Mouse (Mus musculus) mouse trophoblast stem cell (cell line): ENCODE results near the gene Smurf1.

Experiments used
- in situ Hi-C, 2 experiments: fragments of 300-500 bp; cut with MseI, MboI; formaldehyde crosslinking; loops; 2 replicates in 1 of 2; 3 replicates in 1 of 2; pipeline ENCODE4 v1.15.1; 2025

Smurf1 gene

GRCm38 (mm10) chr5:144917172-144917571 lies 48.5 kb downstream of the Smurf1 start:
- in situ Hi-C loops: no loop called here

- in situ Hi-C loops: no loop called here
These were observed 49.8 kb downstream of the Smurf1 start for GRCm38 (mm10) chr5:144915828-144916227.

GRCm38 (mm10) chr5:144914433-144914906 lies 51.2 kb downstream of the Smurf1 start:
- in situ Hi-C loops: no loop called here

GRCm38 (mm10) chr5:144913923-144914322 lies 51.7 kb downstream of the Smurf1 start:
- in situ Hi-C loops: no loop called here

GRCm38 (mm10) chr5:144913361-144913760 lies 52.3 kb downstream of the Smurf1 start:
- in situ Hi-C loops: no loop called here

GRCm38 (mm10) chr5:144912519-144913310 lies 52.9 kb downstream of the Smurf1 start:
- in situ Hi-C loops: no loop called here

- in situ Hi-C loops: no loop called here
These were observed 56.1 kb downstream of the Smurf1 start for GRCm38 (mm10) chr5:144909521-144909920.

GRCm38 (mm10) chr5:144907591-144907990 lies 58.1 kb downstream of the Smurf1 start:
- in situ Hi-C loops: no loop called here

GRCm38 (mm10) chr5:144904356-144905134 lies 61.1 kb downstream of the Smurf1 start:
- in situ Hi-C loops: no loop called here

- in situ Hi-C loops: no loop called here
These were observed 63.9 kb downstream of the Smurf1 start for GRCm38 (mm10) chr5:144901791-144902190.

- in situ Hi-C loops: no loop called here
These were observed 64.6 kb downstream of the Smurf1 start for GRCm38 (mm10) chr5:144901035-144901434.

GRCm38 (mm10) chr5:144898448-144899052 lies 67.1 kb downstream of the Smurf1 start:
- in situ Hi-C loops: loop anchor here in 1 of 2 experiments (25.0 kb wide), 1 partner anchor 89 kb away; no protein-coding TSS in a partner anchor

- in situ Hi-C loops: loop anchor here in 1 of 2 experiments (25.0 kb wide), 1 partner anchor 89 kb away; no protein-coding TSS in a partner anchor
These were observed 67.8 kb downstream of the Smurf1 start for GRCm38 (mm10) chr5:144897881-144898280.

GRCm38 (mm10) chr5:144891276-144891675 lies 74.4 kb downstream of the Smurf1 start:
- in situ Hi-C loops: loop anchor here in 1 of 2 experiments (25.0 kb wide), 1 partner anchor 96 kb away; no protein-coding TSS in a partner anchor

- in situ Hi-C loops: loop anchor here (10.0 to 25.0 kb wide), 2 partner anchors 99 to 101 kb away; no protein-coding TSS in a partner anchor
These were observed 79.5 kb downstream of the Smurf1 start for GRCm38 (mm10) chr5:144885968-144886650.

GRCm38 (mm10) chr5:144884629-144885217 lies 80.9 kb downstream of the Smurf1 start:
- in situ Hi-C loops: loop anchor here (10.0 to 25.0 kb wide), 2 partner anchors 100 to 103 kb away; no protein-coding TSS in a partner anchor

- in situ Hi-C loops: loop anchor here (10.0 to 25.0 kb wide), 2 partner anchors 103 to 105 kb away; no protein-coding TSS in a partner anchor
These were observed 83.8 kb downstream of the Smurf1 start for GRCm38 (mm10) chr5:144881670-144882399.

GRCm38 (mm10) chr5:144877021-144877420 lies 88.6 kb downstream of the Smurf1 start:
- in situ Hi-C loops: loop anchor here in 1 of 2 experiments (25.0 kb wide), 1 partner anchor 110 kb away; no protein-coding TSS in a partner anchor

- in situ Hi-C loops: loop anchor here in 1 of 2 experiments (25.0 kb wide), 1 partner anchor 111 kb away; no protein-coding TSS in a partner anchor
These were observed 89.8 kb downstream of the Smurf1 start for GRCm38 (mm10) chr5:144875892-144876291.

GRCm38 (mm10) chr5:144875227-144875626 lies 90.4 kb downstream of the Smurf1 start:
- in situ Hi-C loops: loop anchor here in 1 of 2 experiments (25.0 kb wide), 1 partner anchor 112 kb away; no protein-coding TSS in a partner anchor
